Mouse (Mus musculus) midbrain, embryonic 15.5 days (tissue): Measurements from ENCODE around the gene Samd4b. TPM values are rescaled to one million over a fixed set of nuclear protein-coding genes. Genes with fewer than 3 reads are reported as not detected.

ENCODE experiments used
- ATAC-seq: fragments of 200-750 bp; cut with Nextera tagmentation; replicated peaks from 2 replicates; pipeline ENCODE4 v1.8.0; 2017; ENCODE audit warnings: moderate TSS enrichment
- H3K27ac ChIP-seq: fragments of 300-500 bp; sonication (generic); 2 replicates; pipeline ENCODE4 v1.5.1; 2015; ENCODE audit warnings: mild to moderate bottlenecking, inconsistent platforms
- H3K27me3 ChIP-seq: fragments of 300-500 bp; sonication (generic); replicated peaks from 2 replicates; pipeline ENCODE4 v1.6.1; 2015; ENCODE audit warnings: inconsistent platforms
- H3K36me3 ChIP-seq: fragments of 300-500 bp; sonication (generic); replicated peaks from 2 replicates; pipeline ENCODE4 v1.6.1; 2015; ENCODE audit warnings: inconsistent platforms
- H3K4me1 ChIP-seq: fragments of 300-500 bp; sonication (generic); 2 replicates; pipeline ENCODE4 v1.6.1; 2015; ENCODE audit warnings: inconsistent platforms
- H3K4me2 ChIP-seq: fragments of 300-500 bp; sonication (generic); 2 replicates; pipeline ENCODE4 v1.6.1; 2015; ENCODE audit warnings: inconsistent platforms, mild to moderate bottlenecking, moderate library complexity
- H3K4me3 ChIP-seq: fragments of 300-500 bp; sonication (generic); 2 replicates; pipeline ENCODE4 v1.5.1; 2015; ENCODE audit warnings: mild to moderate bottlenecking, inconsistent platforms
- H3K9ac ChIP-seq: fragments of 300-500 bp; sonication (generic); 2 replicates; pipeline ENCODE4 v1.6.1; 2015; ENCODE audit warnings: mild to moderate bottlenecking, inconsistent platforms
- H3K9me3 ChIP-seq: fragments of 300-500 bp; sonication (generic); 2 replicates; pipeline ENCODE4 v1.6.1; 2016; ENCODE audit warnings: inconsistent platforms
- WGBS: fragments of 180-500 bp; shearing (Covaris S2); methylation state at CpG from one replicate; pipeline ENCODE4 v1.1.7; 2015; ENCODE audit warnings: mixed read lengths; 5-methylcytosine and 5-hydroxymethylcytosine counted together
- polyA plus RNA-seq: library from polyadenylated mRNA; unstranded; fragments of >200 nt; fragmentation: Nextera tagmentation; extraction: Ambion mirVana; gene quantifications from 2 replicates; pipeline ENCODE4 v1.2.1, GENCODE M21; 2015

Samd4b gene
- polyA plus RNA-seq, 1 experiment from 2014 or later: 22.8 TPM

- H3K36me3 ChIP-seq: 0 out of 2 replicates have a peak, but pooled peaks cover 4% of the 10 kb centered on the region
- H3K27me3 ChIP-seq: no peaks in the 10 kb centered on the region
- no peak overlapping the region for H3K4me3 ChIP-seq
- no peaks in the 10 kb centered on the region for H3K9me3 ChIP-seq
- H3K9ac ChIP-seq: no peak overlapping the region
- 0 out of 2 replicates have a peak overlapping the region, but pooled peaks have one; percentile 23 for H3K27ac ChIP-seq
- 0 out of 2 replicates have a peak overlapping the region, but pooled peaks have one; percentile 44 for H3K4me2 ChIP-seq
- WGBS: 67% methylated on average over 9 of the region's 12 CpGs
- no peak for ATAC-seq
- peaks cover 30% of the 10 kb centered on the region for H3K4me1 ChIP-seq
Measured at GRCm38 (mm10) chr7:28382347-28382951, 215.5 kb downstream of the Samd4b start.

GRCm38 (mm10) chr7:28381938-28382337 lies 216.0 kb downstream of the Samd4b start:
- Histone ChIP-seq H3K4me1 (peaks cover 30% of the 10 kb centered on the region), H3K9me3 (no peaks in the 10 kb centered on the region), H3K27me3 (no peaks in the 10 kb centered on the region), H3K9ac (peak overlapping the region; percentile 31; the same call in 1 of the 2 replicates), H3K4me2 (peak overlapping the region; percentile 44), H3K36me3 (0 out of 2 replicates have a peak, but pooled peaks cover 3% of the 10 kb centered on the region), H3K4me3 (peak overlapping the region; percentile 13; the same call in 1 of the 2 replicates), H3K27ac (peak overlapping the region; percentile 62)
- WGBS: 8% methylated on average over 17 of the region's 20 CpGs
- ATAC-seq: no peak

GRCm38 (mm10) chr7:28381017-28381790 lies 216.7 kb downstream of the Samd4b start:
- Histone ChIP-seq H3K36me3 (0 out of 2 replicates have a peak, but pooled peaks cover 3% of the 10 kb centered on the region), H3K27me3 (no peaks in the 10 kb centered on the region), H3K4me3 (peak overlapping the region; percentile 13; the same call in 1 of the 2 replicates), H3K9me3 (no peaks in the 10 kb centered on the region), H3K27ac (peak overlapping the region; percentile 62), H3K4me1 (peaks cover 34% of the 10 kb centered on the region), H3K9ac (peak overlapping the region; percentile 19; the same call in 1 of the 2 replicates), H3K4me2 (peak overlapping the region; percentile 44)
- ATAC-seq: no peak
- 4% methylated on average over 30 of the region's 30 CpGs for WGBS

- Histone ChIP-seq H3K36me3 (0 out of 2 replicates have a peak, but pooled peaks cover 3% of the 10 kb centered on the region), H3K4me2 (peak within 1 kb of the TSS; percentile 58), H3K27me3 (no peaks in the 10 kb centered on the region), H3K4me3 (peak within 1 kb of the TSS; percentile 43), H3K9ac (peak within 1 kb of the TSS; percentile 52), H3K27ac (peak within 1 kb of the TSS; percentile 62), H3K4me1 (peaks cover 42% of the 10 kb centered on the region), H3K9me3 (no peaks in the 10 kb centered on the region)
- WGBS: 57% methylated on average over 17 of the region's 17 CpGs
- ATAC-seq: no peak
Measured at GRCm38 (mm10) chr7:28380237-28381016, 217.5 kb downstream of the Samd4b start, which contains the start of gene Zfp36. Zfp36 (minus strand) TSS chr7:28380253.

- Histone ChIP-seq H3K9ac (peak overlapping the region; percentile 52), H3K4me3 (peak overlapping the region; percentile 43), H3K4me2 (peak overlapping the region; percentile 58), H3K27me3 (no peaks in the 10 kb centered on the region), H3K9me3 (no peaks in the 10 kb centered on the region), H3K36me3 (no peaks in the 10 kb centered on the region), H3K4me1 (peaks cover 47% of the 10 kb centered on the region), H3K27ac (peak overlapping the region; percentile 55)
- 1% methylated on average over 53 of the region's 53 CpGs for whole genome bisulfite sequencing
- 0 out of 2 replicates have a peak, but pooled peaks have one; percentile 31 for ATAC-seq
Measured at GRCm38 (mm10) chr7:28378769-28379651, 218.9 kb downstream of the Samd4b start.

GRCm38 (mm10) chr7:28378066-28378690 lies 219.8 kb downstream of the Samd4b start:
- Histone ChIP-seq H3K4me3 (peak overlapping the region; percentile 43), H3K9me3 (no peaks in the 10 kb centered on the region), H3K9ac (peak overlapping the region; percentile 52), H3K36me3 (no peaks in the 10 kb centered on the region), H3K4me2 (peak overlapping the region; percentile 58), H3K27ac (peak overlapping the region; percentile 55; the same call in 1 of the 2 replicates), H3K27me3 (no peaks in the 10 kb centered on the region), H3K4me1 (peaks cover 52% of the 10 kb centered on the region)
- 53% methylated on average over 32 of the region's 32 CpGs for WGBS
- no peak for ATAC-seq

- ATAC-seq: no peak
- 74% methylated on average over 18 of the region's 18 CpGs for WGBS
- Histone ChIP-seq H3K4me2 (peak overlapping the region; percentile 58), H3K4me3 (no peak overlapping the region), H3K27ac (no peak overlapping the region), H3K27me3 (no peaks in the 10 kb centered on the region), H3K4me1 (peaks cover 52% of the 10 kb centered on the region), H3K36me3 (no peaks in the 10 kb centered on the region), H3K9ac (no peak overlapping the region), H3K9me3 (no peaks in the 10 kb centered on the region)
Measured at GRCm38 (mm10) chr7:28377190-28378065, 220.5 kb downstream of the Samd4b start.

GRCm38 (mm10) chr7:28376011-28376771 lies 221.8 kb downstream of the Samd4b start:
- Histone ChIP-seq H3K4me1 (peaks cover 49% of the 10 kb centered on the region), H3K27me3 (no peaks in the 10 kb centered on the region), H3K9ac (peak overlapping the region; percentile 46), H3K27ac (peak overlapping the region; percentile 80), H3K4me3 (peak overlapping the region; percentile 41), H3K9me3 (no peaks in the 10 kb centered on the region), H3K36me3 (no peaks in the 10 kb centered on the region), H3K4me2 (peak overlapping the region; percentile 68)
- no peak for ATAC-seq
- 7% methylated on average over 29 of the region's 30 CpGs for WGBS

- no peaks in the 10 kb centered on the region for H3K27me3 ChIP-seq
- H3K4me2 ChIP-seq: peak overlapping the region; percentile 68
- 1% methylated on average over 34 of the region's 36 CpGs for WGBS
- H3K9me3 ChIP-seq: no peaks in the 10 kb centered on the region
- 0 out of 2 replicates have a peak, but pooled peaks have one; percentile 12 for ATAC-seq
- H3K9ac ChIP-seq: peak overlapping the region; percentile 46
- H3K4me3 ChIP-seq: peak overlapping the region; percentile 41
- no peaks in the 10 kb centered on the region for H3K36me3 ChIP-seq
- H3K27ac ChIP-seq: peak overlapping the region; percentile 80
- H3K4me1 ChIP-seq: peaks cover 54% of the 10 kb centered on the region
Measured at GRCm38 (mm10) chr7:28375176-28375921, 222.6 kb downstream of the Samd4b start.
